Mouse (Mus musculus): ENCODE measurements around the gene Hs3st6. TPM values are rescaled to one million over a fixed set of nuclear protein-coding genes. Genes with fewer than 3 reads are reported as not detected.

Gene Hs3st6
- polyA plus RNA-seq, 1 experiment from 2014 or later = 4.3 TPM

GRCm38 (mm10) chr17:24743896-24744295 lies 8.9 kb upstream of the Hs3st6 start:
- no peak overlapping the region for H3K4me3 ChIP-seq (ENCODE audit: low read depth, low read length)
- WGBS = 78% methylated on average over 5 of the region's 5 CpGs
- no peaks in the 10 kb centered on the region for H3K9me3 ChIP-seq (replicated peaks; ENCODE audit: control insufficient read depth, low read length)
- H3K36me3 ChIP-seq (replicated peaks; ENCODE audit: control insufficient read depth, insufficient read depth, low read depth, low read length) = no peaks in the 10 kb centered on the region
- no peak overlapping the region for H3K4me2 ChIP-seq (ENCODE audit: low read depth, low read length)
- DNase-seq (ENCODE audit: low spot score) (no peak), ATAC-seq (replicated peaks; ENCODE audit: insufficient number of reproducible peaks, low FRiP score, low TSS enrichment, low read depth) (no peak)
- peaks cover 2% of the 10 kb centered on the region; the same call in 1 of the 2 replicates for H3K4me1 ChIP-seq (ENCODE audit: control insufficient read depth, insufficient read depth, low read length)
- H3K9ac ChIP-seq (replicated peaks; ENCODE audit: low read length) = no peak overlapping the region
- H3K27me3 ChIP-seq (ENCODE audit: control insufficient read depth, insufficient read depth, low read length) = no peaks in the 10 kb centered on the region
- no peak overlapping the region for H3K27ac ChIP-seq (replicated peaks; ENCODE audit: low read depth, low read length)

GRCm38 (mm10) chr17:24744381-24744780 lies 8.4 kb upstream of the Hs3st6 start:
- ATAC-seq (replicated peaks; ENCODE audit: insufficient number of reproducible peaks, low FRiP score, low TSS enrichment, low read depth) = no peak
- WGBS = 66% methylated on average over 3 of the region's 3 CpGs
- Histone ChIP-seq H3K27me3 (ENCODE audit: control insufficient read depth, insufficient read depth, low read length) (no peaks in the 10 kb centered on the region), H3K4me1 (ENCODE audit: control insufficient read depth, insufficient read depth, low read length) (peaks cover 2% of the 10 kb centered on the region; the same call in 1 of the 2 replicates), H3K27ac (replicated peaks; ENCODE audit: low read depth, low read length) (no peak overlapping the region), H3K36me3 (replicated peaks; ENCODE audit: control insufficient read depth, insufficient read depth, low read depth, low read length) (no peaks in the 10 kb centered on the region), H3K9ac (replicated peaks; ENCODE audit: low read length) (no peak overlapping the region), H3K9me3 (replicated peaks; ENCODE audit: control insufficient read depth, low read length) (no peaks in the 10 kb centered on the region), H3K4me3 (ENCODE audit: low read depth, low read length) (no peak overlapping the region), H3K4me2 (ENCODE audit: low read depth, low read length) (no peak overlapping the region)
- DNase-seq (ENCODE audit: low spot score) = no peak

- H3K36me3 ChIP-seq (replicated peaks; ENCODE audit: control insufficient read depth, insufficient read depth, low read depth, low read length) = no peaks in the 10 kb centered on the region
- no peak overlapping the region for H3K4me3 ChIP-seq (ENCODE audit: low read depth, low read length)
- no peak overlapping the region for H3K4me2 ChIP-seq (ENCODE audit: low read depth, low read length)
- peaks cover 2% of the 10 kb centered on the region; the same call in 1 of the 2 replicates for H3K4me1 ChIP-seq (ENCODE audit: control insufficient read depth, insufficient read depth, low read length)
- 0 out of 2 replicates have a peak, but pooled peaks have one; percentile 20 for ATAC-seq (replicated peaks; ENCODE audit: insufficient number of reproducible peaks, low FRiP score, low TSS enrichment, low read depth)
- no peak overlapping the region for H3K27ac ChIP-seq (replicated peaks; ENCODE audit: low read depth, low read length)
- H3K9ac ChIP-seq (replicated peaks; ENCODE audit: low read length) = no peak overlapping the region
- H3K9me3 ChIP-seq (replicated peaks; ENCODE audit: control insufficient read depth, low read length) = no peaks in the 10 kb centered on the region
- DNase-seq (ENCODE audit: low spot score) = peak; percentile 95
- peaks cover 9% of the 10 kb centered on the region for H3K27me3 ChIP-seq (ENCODE audit: control insufficient read depth, insufficient read depth, low read length)
- WGBS = 21% methylated on average over 7 of the region's 7 CpGs
These were observed 7.0 kb upstream of the Hs3st6 start for GRCm38 (mm10) chr17:24745526-24746497.

- Histone ChIP-seq H3K27ac (replicated peaks; ENCODE audit: low read depth, low read length) (no peak overlapping the region; the same call in 1 of the 2 replicates), H3K9ac (replicated peaks; ENCODE audit: low read length) (no peak overlapping the region), H3K4me1 (ENCODE audit: control insufficient read depth, insufficient read depth, low read length) (peaks cover 2% of the 10 kb centered on the region; the same call in 1 of the 2 replicates), H3K27me3 (ENCODE audit: control insufficient read depth, insufficient read depth, low read length) (peaks cover 17% of the 10 kb centered on the region), H3K4me2 (ENCODE audit: low read depth, low read length) (no peak overlapping the region), H3K36me3 (replicated peaks; ENCODE audit: control insufficient read depth, insufficient read depth, low read depth, low read length) (no peaks in the 10 kb centered on the region), H3K4me3 (ENCODE audit: low read depth, low read length) (no peak overlapping the region), H3K9me3 (replicated peaks; ENCODE audit: control insufficient read depth, low read length) (no peaks in the 10 kb centered on the region)
- 39% methylated on average over 4 of the region's 4 CpGs for WGBS
- DNase-seq (ENCODE audit: low spot score) (no peak), ATAC-seq (replicated peaks; ENCODE audit: insufficient number of reproducible peaks, low FRiP score, low TSS enrichment, low read depth) (0 out of 2 replicates have a peak, but pooled peaks have one; percentile 27)
These were observed 5.8 kb upstream of the Hs3st6 start for GRCm38 (mm10) chr17:24746986-24747385.

GRCm38 (mm10) chr17:24751528-24751927 lies 1.3 kb upstream of the Hs3st6 start:
- no peak overlapping the region for H3K27ac ChIP-seq (replicated peaks; ENCODE audit: low read depth, low read length)
- DNase-seq (ENCODE audit: low spot score) (no peak), ATAC-seq (replicated peaks; ENCODE audit: insufficient number of reproducible peaks, low FRiP score, low TSS enrichment, low read depth) (no peak)
- peaks cover 3% of the 10 kb centered on the region; the same call in 1 of the 2 replicates for H3K4me1 ChIP-seq (ENCODE audit: control insufficient read depth, insufficient read depth, low read length)
- WGBS = 20% methylated on average over 4 of the region's 4 CpGs
- H3K4me2 ChIP-seq (ENCODE audit: low read depth, low read length) = no peak overlapping the region
- H3K4me3 ChIP-seq (ENCODE audit: low read depth, low read length) = no peak overlapping the region
- no peaks in the 10 kb centered on the region for H3K9me3 ChIP-seq (replicated peaks; ENCODE audit: control insufficient read depth, low read length)
- no peak overlapping the region for H3K9ac ChIP-seq (replicated peaks; ENCODE audit: low read length)
- H3K27me3 ChIP-seq (ENCODE audit: control insufficient read depth, insufficient read depth, low read length) = peaks cover 45% of the 10 kb centered on the region
- no peaks in the 10 kb centered on the region for H3K36me3 ChIP-seq (replicated peaks; ENCODE audit: control insufficient read depth, insufficient read depth, low read depth, low read length)

- no peak for ATAC-seq (replicated peaks; ENCODE audit: insufficient number of reproducible peaks, low FRiP score, low TSS enrichment, low read depth)
- no peaks in the 10 kb centered on the region for H3K9me3 ChIP-seq (replicated peaks; ENCODE audit: control insufficient read depth, low read length)
- H3K27me3 ChIP-seq (ENCODE audit: control insufficient read depth, insufficient read depth, low read length) = peaks cover 24% of the 10 kb centered on the region
These were observed 4.6 kb downstream of the Hs3st6 start for GRCm38 (mm10) chr17:24757394-24757793.

GRCm38 (mm10) chr17:24761121-24761520 lies 8.3 kb downstream of the Hs3st6 start:
- no peaks in the 10 kb centered on the region for H3K9me3 ChIP-seq (replicated peaks; ENCODE audit: control insufficient read depth, low read length)
- DNase-seq (ENCODE audit: low spot score) (peak; percentile 48), ATAC-seq (replicated peaks; ENCODE audit: insufficient number of reproducible peaks, low FRiP score, low TSS enrichment, low read depth) (no peak)
- H3K27me3 ChIP-seq (ENCODE audit: control insufficient read depth, insufficient read depth, low read length) = no peaks in the 10 kb centered on the region
- H3K9ac ChIP-seq (replicated peaks; ENCODE audit: low read length) = no peak overlapping the region
- no peaks in the 10 kb centered on the region for H3K36me3 ChIP-seq (replicated peaks; ENCODE audit: control insufficient read depth, insufficient read depth, low read depth, low read length)
- no peak overlapping the region for H3K4me3 ChIP-seq (ENCODE audit: low read depth, low read length)
- H3K4me2 ChIP-seq (ENCODE audit: low read depth, low read length) = no peak overlapping the region
- WGBS = 32% methylated on average over 5 of the region's 5 CpGs
- H3K27ac ChIP-seq (replicated peaks; ENCODE audit: low read depth, low read length) = no peak overlapping the region
- H3K4me1 ChIP-seq (ENCODE audit: control insufficient read depth, insufficient read depth, low read length) = peaks cover 3% of the 10 kb centered on the region

More at GRCm38 (mm10) chr17:24757394-24757793, 4.6 kb downstream of the Hs3st6 start:
- Histone ChIP-seq H3K4me1 (ENCODE audit: control insufficient read depth, insufficient read depth, low read length) (peaks cover 6% of the 10 kb centered on the region), H3K9ac (replicated peaks; ENCODE audit: low read length) (no peak overlapping the region), H3K4me2 (ENCODE audit: low read depth, low read length) (no peak overlapping the region), H3K27ac (replicated peaks; ENCODE audit: low read depth, low read length) (no peak overlapping the region), H3K4me3 (ENCODE audit: low read depth, low read length) (no peak overlapping the region), H3K36me3 (replicated peaks; ENCODE audit: control insufficient read depth, insufficient read depth, low read depth, low read length) (no peaks in the 10 kb centered on the region)
- no peak for DNase-seq (ENCODE audit: low spot score)
- WGBS = 53% methylated on average over 1 of the region's 1 CpGs
